Mouse (Mus musculus): ENCODE results near the gene Vmn1r84.

Gene Vmn1r84

GRCm38 (mm10) chr7:12369173-12369572, at the start of gene Vmn1r84:
Gene Vmn1r84, minus strand, starts transcription at chr7:12369273.
- DNase-seq (ENCODE audit: extremely low spot score, low read depth, low spot score), result no peak

GRCm38 (mm10) chr7:12329381-12329780, 39.7 kb downstream of the Vmn1r84 start, which contains the start of gene Vmn1r83:
Gene Vmn1r83, minus strand, starts transcription at chr7:12329481.
- no peak for DNase-seq (ENCODE audit: extremely low spot score, low read depth, low spot score)
